Mouse (Mus musculus): Measurements from ENCODE around the gene Arhgap22. TPM values are rescaled to one million over a fixed set of nuclear protein-coding genes. Genes with fewer than 3 reads are reported as not detected.

The Arhgap22 gene
- polyA plus RNA-seq, 1 experiment from 2014 or later: 4.0 TPM

- Histone ChIP-seq H3K36me3 (no peaks in the 10 kb centered on the region), H3K4me2 (no peak overlapping the region), H3K9ac (0 out of 2 replicates have a peak overlapping the region, but pooled peaks have one; percentile 13), H3K4me1 (peaks cover 42% of the 10 kb centered on the region), H3K9me3 (no peaks in the 10 kb centered on the region), H3K27me3 (replicated peaks) (peaks cover 29% of the 10 kb centered on the region), H3K27ac (replicated peaks) (no peak overlapping the region), H3K4me3 (no peak overlapping the region)
- ATAC-seq (ENCODE audit: extremely low read depth, insufficient number of reproducible peaks, low FRiP score, low TSS enrichment): no peak
- WGBS: 38% methylated on average over 11 of the region's 11 CpGs
These were observed 33.8 kb downstream of the Arhgap22 start for GRCm38 (mm10) chr14:33247623-33248022.

- no peak overlapping the region for H3K9ac ChIP-seq
- 72% methylated on average over 5 of the region's 5 CpGs for WGBS
- H3K36me3 ChIP-seq: no peaks in the 10 kb centered on the region
- H3K27ac ChIP-seq (replicated peaks): no peak overlapping the region
- no peak overlapping the region for H3K4me2 ChIP-seq
- peaks cover 42% of the 10 kb centered on the region for H3K4me1 ChIP-seq
- ATAC-seq (ENCODE audit: extremely low read depth, insufficient number of reproducible peaks, low FRiP score, low TSS enrichment): no peak
- no peaks in the 10 kb centered on the region for H3K9me3 ChIP-seq
- no peak overlapping the region for H3K4me3 ChIP-seq
- peaks cover 29% of the 10 kb centered on the region for H3K27me3 ChIP-seq (replicated peaks)
These were observed 34.9 kb downstream of the Arhgap22 start for GRCm38 (mm10) chr14:33248741-33249140.

- Histone ChIP-seq H3K9ac (peak overlapping the region; percentile 77), H3K36me3 (no peaks in the 10 kb centered on the region), H3K9me3 (no peaks in the 10 kb centered on the region), H3K4me2 (peak overlapping the region; percentile 92), H3K27me3 (replicated peaks) (peaks cover 29% of the 10 kb centered on the region), H3K4me1 (peaks cover 29% of the 10 kb centered on the region), H3K4me3 (peak overlapping the region; percentile 55), H3K27ac (replicated peaks) (no peak overlapping the region)
- 1% methylated on average over 30 of the region's 30 CpGs for WGBS
- ATAC-seq (ENCODE audit: extremely low read depth, insufficient number of reproducible peaks, low FRiP score, low TSS enrichment): no peak
These were observed 36.6 kb downstream of the Arhgap22 start for GRCm38 (mm10) chr14:33250215-33250939.

GRCm38 (mm10) chr14:33250956-33251745, 37.3 kb downstream of the Arhgap22 start:
- WGBS: 7% methylated on average over 13 of the region's 13 CpGs
- Histone ChIP-seq H3K4me3 (peak overlapping the region; percentile 55), H3K9me3 (no peaks in the 10 kb centered on the region), H3K27ac (replicated peaks) (no peak overlapping the region), H3K4me1 (peaks cover 27% of the 10 kb centered on the region), H3K36me3 (no peaks in the 10 kb centered on the region), H3K27me3 (replicated peaks) (peaks cover 29% of the 10 kb centered on the region), H3K9ac (peak overlapping the region; percentile 77), H3K4me2 (peak overlapping the region; percentile 92)
- ATAC-seq (ENCODE audit: extremely low read depth, insufficient number of reproducible peaks, low FRiP score, low TSS enrichment): no peak

- H3K4me1 ChIP-seq: no peaks in the 10 kb centered on the region
- no peak overlapping the region for H3K4me3 ChIP-seq
- H3K9ac ChIP-seq: no peak overlapping the region
- no peak for ATAC-seq (ENCODE audit: extremely low read depth, insufficient number of reproducible peaks, low FRiP score, low TSS enrichment)
- H3K36me3 ChIP-seq: no peaks in the 10 kb centered on the region
- no peaks in the 10 kb centered on the region for H3K9me3 ChIP-seq
- no peaks in the 10 kb centered on the region for H3K27me3 ChIP-seq (replicated peaks)
- WGBS: 72% methylated on average over 5 of the region's 5 CpGs
- H3K27ac ChIP-seq (replicated peaks): no peak overlapping the region
- H3K4me2 ChIP-seq: no peak overlapping the region
These were observed 44.4 kb downstream of the Arhgap22 start for GRCm38 (mm10) chr14:33258256-33258655.

GRCm38 (mm10) chr14:33260131-33260530, 46.3 kb downstream of the Arhgap22 start:
- WGBS: 79% methylated on average over 6 of the region's 6 CpGs
- no peak overlapping the region for H3K4me3 ChIP-seq
- H3K4me2 ChIP-seq: no peak overlapping the region
- H3K27me3 ChIP-seq (replicated peaks): no peaks in the 10 kb centered on the region
- H3K4me1 ChIP-seq: no peaks in the 10 kb centered on the region
- H3K36me3 ChIP-seq: no peaks in the 10 kb centered on the region
- H3K27ac ChIP-seq (replicated peaks): no peak overlapping the region
- H3K9me3 ChIP-seq: no peaks in the 10 kb centered on the region
- H3K9ac ChIP-seq: no peak overlapping the region
- ATAC-seq (ENCODE audit: extremely low read depth, insufficient number of reproducible peaks, low FRiP score, low TSS enrichment): no peak

GRCm38 (mm10) chr14:33264795-33265194, 51.0 kb downstream of the Arhgap22 start:
- Histone ChIP-seq H3K27ac (replicated peaks) (no peak overlapping the region), H3K36me3 (0 out of 2 replicates have a peak, but pooled peaks cover 5% of the 10 kb centered on the region), H3K4me2 (no peak overlapping the region), H3K9me3 (peaks cover 9% of the 10 kb centered on the region; the same call in 1 of the 2 replicates), H3K27me3 (replicated peaks) (no peaks in the 10 kb centered on the region), H3K4me1 (no peaks in the 10 kb centered on the region), H3K9ac (no peak overlapping the region), H3K4me3 (no peak overlapping the region)
- 86% methylated on average over 13 of the region's 13 CpGs for WGBS
- ATAC-seq (ENCODE audit: extremely low read depth, insufficient number of reproducible peaks, low FRiP score, low TSS enrichment): no peak

- no peaks in the 10 kb centered on the region for H3K27me3 ChIP-seq (replicated peaks)
- H3K4me1 ChIP-seq: peaks cover 27% of the 10 kb centered on the region
- ATAC-seq (ENCODE audit: extremely low read depth, insufficient number of reproducible peaks, low FRiP score, low TSS enrichment): no peak
- 11% methylated on average over 2 of the region's 2 CpGs for WGBS
- H3K9ac ChIP-seq: peak overlapping the region; percentile 28; the same call in 1 of the 2 replicates
- H3K4me3 ChIP-seq: no peak overlapping the region
- H3K27ac ChIP-seq (replicated peaks): 0 out of 2 replicates have a peak overlapping the region, but pooled peaks have one; percentile 20
- H3K4me2 ChIP-seq: no peak overlapping the region
- no peaks in the 10 kb centered on the region for H3K36me3 ChIP-seq
- H3K9me3 ChIP-seq: no peaks in the 10 kb centered on the region
These were observed 62.4 kb downstream of the Arhgap22 start for GRCm38 (mm10) chr14:33276240-33276639.

- Histone ChIP-seq H3K4me3 (no peak overlapping the region), H3K4me2 (no peak overlapping the region), H3K9ac (no peak overlapping the region), H3K9me3 (no peaks in the 10 kb centered on the region), H3K27ac (replicated peaks) (no peak overlapping the region), H3K4me1 (peaks cover 27% of the 10 kb centered on the region), H3K36me3 (no peaks in the 10 kb centered on the region), H3K27me3 (replicated peaks) (no peaks in the 10 kb centered on the region)
- WGBS: 66% methylated on average over 2 of the region's 2 CpGs
- no peak for ATAC-seq (ENCODE audit: extremely low read depth, insufficient number of reproducible peaks, low FRiP score, low TSS enrichment)
These were observed 64.5 kb downstream of the Arhgap22 start for GRCm38 (mm10) chr14:33278374-33278773.

- no peak overlapping the region for H3K27ac ChIP-seq (replicated peaks)
- peaks cover 7% of the 10 kb centered on the region for H3K4me1 ChIP-seq
- H3K9me3 ChIP-seq: no peaks in the 10 kb centered on the region
- 86% methylated on average over 2 of the region's 2 CpGs for WGBS
- no peak for ATAC-seq (ENCODE audit: extremely low read depth, insufficient number of reproducible peaks, low FRiP score, low TSS enrichment)
- no peak overlapping the region for H3K4me3 ChIP-seq
- no peak overlapping the region for H3K4me2 ChIP-seq
- no peaks in the 10 kb centered on the region for H3K27me3 ChIP-seq (replicated peaks)
- H3K9ac ChIP-seq: no peak overlapping the region
- H3K36me3 ChIP-seq: no peaks in the 10 kb centered on the region
These were observed 67.1 kb downstream of the Arhgap22 start for GRCm38 (mm10) chr14:33280921-33281320.

GRCm38 (mm10) chr14:33282447-33282846, 68.6 kb downstream of the Arhgap22 start:
- H3K9ac ChIP-seq: no peak overlapping the region
- H3K4me2 ChIP-seq: no peak overlapping the region
- H3K4me1 ChIP-seq: no peaks in the 10 kb centered on the region
- no peaks in the 10 kb centered on the region for H3K36me3 ChIP-seq
- H3K27me3 ChIP-seq (replicated peaks): no peaks in the 10 kb centered on the region
- 87% methylated on average over 4 of the region's 4 CpGs for WGBS
- ATAC-seq (ENCODE audit: extremely low read depth, insufficient number of reproducible peaks, low FRiP score, low TSS enrichment): no peak
- no peak overlapping the region for H3K27ac ChIP-seq (replicated peaks)
- no peak overlapping the region for H3K4me3 ChIP-seq
- no peaks in the 10 kb centered on the region for H3K9me3 ChIP-seq
